Mouse (Mus musculus) midbrain, postnatal 0 days (tissue): ENCODE results near the gene Bsn. TPM values are rescaled to one million over a fixed set of nuclear protein-coding genes. Genes with fewer than 3 reads are reported as not detected.

Experiments used
- ATAC-seq: fragments of 200-750 bp; cut with Nextera tagmentation; 2 replicates; pipeline ENCODE4 v1.8.0; 2017; ENCODE audit warnings: moderate number of reproducible peaks, mild to moderate bottlenecking, moderate TSS enrichment, moderate library complexity; ENCODE audit not compliant: low FRiP score
- DNase-seq: peaks from one replicate; pipeline ENCODE4 v3.0.0-alpha.2; 2015; ENCODE audit warnings: low spot score
- H3K27ac ChIP-seq: fragments of 300-500 bp; sonication (generic); 2 replicates; pipeline ENCODE4 v1.5.1; 2014; ENCODE audit warnings: low read depth, mild to moderate bottlenecking, low read length, mixed read lengths
- H3K27me3 ChIP-seq: fragments of 300-500 bp; sonication (generic); 2 replicates; pipeline ENCODE4 v1.6.1; 2014; ENCODE audit warnings: low read length, control low read depth, mixed read lengths; ENCODE audit not compliant: insufficient read depth
- H3K36me3 ChIP-seq: fragments of 300-500 bp; sonication (generic); 2 replicates; pipeline ENCODE4 v1.6.1; 2014; ENCODE audit warnings: low read length, control low read depth, mixed read lengths; ENCODE audit not compliant: insufficient read depth
- H3K4me1 ChIP-seq: fragments of 300-500 bp; sonication (generic); 2 replicates; pipeline ENCODE4 v1.6.1; 2014; ENCODE audit warnings: mild to moderate bottlenecking, control low read depth, antibody characterized with exemption, low read length, mixed read lengths; ENCODE audit not compliant: insufficient read depth
- H3K4me2 ChIP-seq: fragments of 300-500 bp; sonication (generic); 2 replicates; pipeline ENCODE4 v1.6.1; 2014; ENCODE audit warnings: low read depth, mild to moderate bottlenecking, low read length, mixed read lengths; ENCODE audit not compliant: poor library complexity, severe bottlenecking
- H3K4me3 ChIP-seq: fragments of 300-500 bp; sonication (generic); 2 replicates; pipeline ENCODE4 v1.5.1; 2014; ENCODE audit warnings: low read depth, mild to moderate bottlenecking, low read length, moderate library complexity
- H3K9ac ChIP-seq: fragments of 300-500 bp; sonication (generic); replicated peaks from 2 replicates; pipeline ENCODE4 v1.6.1; 2014; ENCODE audit warnings: mild to moderate bottlenecking, low read length, moderate library complexity, mixed read lengths; ENCODE audit not compliant: poor library complexity, severe bottlenecking
- H3K9me3 ChIP-seq: fragments of 300-500 bp; sonication (generic); 2 replicates; pipeline ENCODE4 v1.6.1; 2016; ENCODE audit warnings: low read length, control low read depth
- CTCF ChIP-seq: IDR thresholded peaks from 2 replicates; pipeline ENCODE4 v1.5.1; 2016; ENCODE audit warnings: antibody characterized with exemption, mild to moderate bottlenecking
- WGBS: fragments of 180-500 bp; shearing (Covaris S2); extraction: QIAGEN DNeasy Blood & Tissue Kit; methylation state at CpG from one replicate; pipeline ENCODE4 v1.1.7; 2014; 5-methylcytosine and 5-hydroxymethylcytosine counted together
- polyA plus RNA-seq: library from polyadenylated mRNA; unstranded; fragments of >200 nt; fragmentation: Nextera tagmentation; extraction: Ambion mirVana; gene quantifications from 2 replicates; pipeline ENCODE4 v1.2.1, GENCODE M21; 2015
- total RNA-seq: library from RNA; depleted of rRNA; stranded (reverse); fragments of >200 nt; gene quantifications from 2 replicates; pipeline ENCODE4 v1.2.3, GENCODE M21; 2014

The Bsn gene
- total and polyA plus RNA-seq, 2 experiments from 2014 or later, result 7.7 to 60.6 TPM

GRCm38 (mm10) chr9:108150486-108150885 lies 39.7 kb downstream of the Bsn start:
- H3K9me3 ChIP-seq, result no peaks in the 10 kb centered on the region
- H3K27me3 ChIP-seq, result no peaks in the 10 kb centered on the region
- H3K4me3 ChIP-seq, result no peak overlapping the region
- H3K4me1 ChIP-seq, result no peaks in the 10 kb centered on the region
- no peak for ATAC-seq
- WGBS, result 50% methylated on average over 1 of the region's 1 CpGs
- H3K9ac ChIP-seq, result no peak overlapping the region
- H3K36me3 ChIP-seq, result no peaks in the 10 kb centered on the region
- TF ChIP-seq CTCF, result no peak
- H3K27ac ChIP-seq, result no peak overlapping the region
- no peak overlapping the region for H3K4me2 ChIP-seq
- no peak for DNase-seq

DNA sequence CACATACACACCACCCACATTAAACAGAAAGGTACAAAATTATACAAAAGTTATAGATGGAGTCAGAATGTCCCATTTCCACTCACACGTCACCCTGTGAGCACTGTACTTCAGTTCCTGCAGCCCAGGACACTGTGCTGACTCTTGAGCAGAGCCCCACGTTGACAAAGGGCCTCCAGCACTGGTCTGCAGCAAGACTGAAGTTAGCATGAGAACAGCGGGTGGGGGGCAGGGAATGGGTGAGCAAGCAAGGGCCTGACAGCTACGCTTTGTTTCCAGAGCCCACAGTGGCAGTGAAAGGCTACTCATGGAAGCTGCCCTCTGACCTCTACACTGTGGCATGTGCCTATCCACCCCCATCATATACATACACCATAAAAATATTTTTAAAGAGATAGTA lies 40.4 kb downstream of the Bsn start:
- ATAC-seq (no peak), DNase-seq (no peak)
- Histone ChIP-seq H3K4me3 (no peak overlapping the region), H3K27me3 (no peaks in the 10 kb centered on the region), H3K36me3 (no peaks in the 10 kb centered on the region), H3K4me1 (no peaks in the 10 kb centered on the region), H3K9ac (no peak overlapping the region), H3K9me3 (no peaks in the 10 kb centered on the region), H3K4me2 (no peak overlapping the region), H3K27ac (no peak overlapping the region)
- TF ChIP-seq CTCF, result no peak
- WGBS, result 35% methylated on average over 4 of the region's 4 CpGs

- no peak for ATAC-seq
- no peak overlapping the region for H3K27ac ChIP-seq
These were observed 42.6 kb downstream of the Bsn start for GRCm38 (mm10) chr9:108147606-108148005.

DNA sequence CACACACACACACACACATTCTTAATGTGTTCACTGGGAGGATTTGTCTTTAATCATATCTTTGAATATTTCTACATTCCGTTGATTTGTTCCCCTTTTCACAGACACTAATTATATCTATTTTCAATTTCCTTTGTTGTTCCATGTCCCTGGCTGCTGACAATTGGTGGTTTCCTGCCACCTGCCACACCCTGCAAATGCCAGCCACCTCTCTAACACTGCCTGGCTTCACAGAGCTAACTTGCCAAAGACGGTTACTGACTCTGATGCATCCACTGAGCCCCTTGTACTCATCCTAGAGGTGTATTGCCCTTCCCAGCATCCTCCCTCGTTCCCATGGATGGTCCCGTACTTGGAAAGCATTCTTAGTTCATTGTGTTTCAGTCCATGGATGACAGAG lies 43.7 kb downstream of the Bsn start:
- TF ChIP-seq CTCF, result no peak
- H3K27ac ChIP-seq, result no peak overlapping the region
- no peak overlapping the region for H3K4me3 ChIP-seq
- no peak for ATAC-seq
- H3K4me1 ChIP-seq, result no peaks in the 10 kb centered on the region
- no peak overlapping the region for H3K4me2 ChIP-seq
- no peak for DNase-seq
- no peaks in the 10 kb centered on the region for H3K27me3 ChIP-seq
- no peak overlapping the region for H3K9ac ChIP-seq
- WGBS, result 69% methylated on average over 4 of the region's 4 CpGs
- no peaks in the 10 kb centered on the region for H3K36me3 ChIP-seq
- no peaks in the 10 kb centered on the region for H3K9me3 ChIP-seq

More at GRCm38 (mm10) chr9:108147606-108148005, 42.6 kb downstream of the Bsn start:
- H3K9me3 ChIP-seq, result no peaks in the 10 kb centered on the region
- no peaks in the 10 kb centered on the region for H3K4me1 ChIP-seq
- no peaks in the 10 kb centered on the region for H3K36me3 ChIP-seq
- no peak overlapping the region for H3K9ac ChIP-seq
- no peak overlapping the region for H3K4me3 ChIP-seq
- 67% methylated on average over 5 of the region's 5 CpGs for WGBS
- no peaks in the 10 kb centered on the region for H3K27me3 ChIP-seq
- DNase-seq, result no peak
- TF ChIP-seq CTCF, result no peak
- no peak overlapping the region for H3K4me2 ChIP-seq

DNA sequence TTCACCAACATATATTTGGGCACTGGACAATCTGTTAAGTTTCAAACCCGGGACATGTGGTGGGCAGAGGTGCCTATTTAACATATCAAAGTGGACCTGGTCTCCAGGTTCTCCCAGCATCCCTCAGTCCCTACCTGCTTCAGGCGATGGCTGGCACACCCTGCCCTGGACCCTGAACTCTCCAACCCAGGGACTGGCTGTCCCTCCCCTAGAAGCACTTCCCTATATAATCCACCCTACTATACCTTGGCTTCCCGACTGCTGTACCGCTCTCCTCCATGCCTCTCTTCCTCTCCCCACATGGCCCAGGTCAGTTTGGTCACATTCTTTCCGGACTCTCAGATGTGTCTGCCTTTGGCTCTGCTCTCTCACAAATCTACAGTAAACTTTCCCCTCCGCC lies 44.4 kb downstream of the Bsn start:
- no peaks in the 10 kb centered on the region for H3K36me3 ChIP-seq
- no peak for DNase-seq
- no peaks in the 10 kb centered on the region for H3K9me3 ChIP-seq
- no peaks in the 10 kb centered on the region for H3K27me3 ChIP-seq
- no peaks in the 10 kb centered on the region for H3K4me1 ChIP-seq
- WGBS, result 76% methylated on average over 6 of the region's 6 CpGs
- no peak for ATAC-seq
- H3K27ac ChIP-seq, result no peak overlapping the region
- H3K9ac ChIP-seq, result no peak overlapping the region
- TF ChIP-seq CTCF, result no peak
- no peak overlapping the region for H3K4me3 ChIP-seq
- H3K4me2 ChIP-seq, result no peak overlapping the region

DNA sequence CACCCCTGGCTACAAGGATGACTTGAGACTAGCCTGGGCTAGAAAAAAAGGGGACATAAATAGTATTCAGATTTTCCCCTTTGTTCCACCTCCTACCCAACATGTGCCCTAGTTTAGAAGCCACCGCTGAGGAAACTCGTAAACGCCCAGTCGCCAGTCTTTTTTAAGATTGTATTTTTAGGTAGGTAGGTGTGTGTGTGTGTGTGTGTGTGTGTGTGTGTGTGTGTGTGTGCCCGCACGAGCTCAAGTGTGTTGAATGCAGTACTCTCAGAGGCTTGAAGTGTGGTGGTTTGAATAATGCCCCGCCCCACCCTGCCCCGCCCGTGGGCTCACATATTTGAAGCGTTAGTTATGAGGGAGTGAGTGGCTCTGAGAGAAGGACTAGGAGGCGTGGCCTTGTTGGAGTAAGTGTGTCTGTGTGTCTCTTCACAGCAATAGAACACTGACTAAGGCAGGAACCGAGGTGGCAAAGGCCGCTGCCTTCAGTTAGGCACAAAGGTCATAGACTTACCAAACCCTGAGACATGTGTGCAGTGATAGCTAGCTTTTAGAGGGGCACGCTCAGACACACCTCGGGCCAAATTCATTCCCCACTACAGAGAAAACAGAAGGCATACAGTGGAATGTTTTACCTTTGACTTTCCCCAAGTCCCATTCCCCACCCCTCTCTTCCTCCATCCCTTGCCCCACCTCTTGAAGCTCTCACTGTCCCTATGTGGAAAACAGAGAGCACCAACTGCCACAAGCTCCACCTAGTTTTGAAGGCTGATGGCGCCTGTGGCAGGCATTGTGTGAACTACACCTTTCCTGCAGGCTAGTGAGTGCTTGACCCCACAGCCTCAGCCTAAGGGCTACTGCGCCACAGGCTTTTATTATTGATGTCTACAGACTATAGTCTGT lies 45.6 kb downstream of the Bsn start:
- H3K27ac ChIP-seq, result no peak overlapping the region
- H3K36me3 ChIP-seq, result no peaks in the 10 kb centered on the region
- no peaks in the 10 kb centered on the region for H3K9me3 ChIP-seq
- DNase-seq (no peak), ATAC-seq (no peak)
- no peak for TF ChIP-seq CTCF
- H3K4me2 ChIP-seq, result no peak overlapping the region
- no peak overlapping the region for H3K9ac ChIP-seq
- H3K4me1 ChIP-seq, result no peaks in the 10 kb centered on the region
- WGBS, result 85% methylated on average over 17 of the region's 17 CpGs
- no peak overlapping the region for H3K4me3 ChIP-seq
- H3K27me3 ChIP-seq, result no peaks in the 10 kb centered on the region
